Mouse (Mus musculus): Measurements from ENCODE around the gene Nudt22. TPM values are rescaled to one million over a fixed set of nuclear protein-coding genes. Genes with fewer than 3 reads are reported as not detected.

Nudt22 gene
- polyA plus RNA-seq, 1 experiment from 2014 or later = 11.6 TPM

GRCm38 (mm10) chr19:7017541-7018457 lies 21.9 kb upstream of the Nudt22 start:
- H3K4me2 ChIP-seq (ENCODE audit: low read depth, low read length) = peak overlapping the region; percentile 80
- ATAC-seq (peak; percentile 85), DNase-seq (peak; percentile 81)
- no peaks in the 10 kb centered on the region for H3K27me3 ChIP-seq (ENCODE audit: insufficient read depth, low read length)
- 22% methylated on average over 12 of the region's 12 CpGs for WGBS (ENCODE audit: insufficient replicate concordance)
- peaks cover 18% of the 10 kb centered on the region for H3K4me1 ChIP-seq (ENCODE audit: insufficient read depth)
- TF ChIP-seq EP300 (IDR thresholded peaks at IDR 0.05; ENCODE audit: low read depth) (peak; percentile 89), CTCF (IDR thresholded peaks at IDR 0.05; ENCODE audit: low read depth) (no peak)
- H3K36me3 ChIP-seq (replicated peaks; ENCODE audit: insufficient read depth, low read length) = peaks cover 54% of the 10 kb centered on the region
- H3K27ac ChIP-seq (ENCODE audit: low read depth) = peak overlapping the region; percentile 97
- peak overlapping the region; percentile 54 for H3K4me3 ChIP-seq (ENCODE audit: low read depth, low read length)
- peak overlapping the region; percentile 73 for H3K9ac ChIP-seq (replicated peaks)
- no peaks in the 10 kb centered on the region for H3K9me3 ChIP-seq (ENCODE audit: low read length)

- H3K36me3 ChIP-seq (replicated peaks; ENCODE audit: insufficient read depth, low read length) = peaks cover 33% of the 10 kb centered on the region
- TF ChIP-seq CTCF (IDR thresholded peaks at IDR 0.05; ENCODE audit: low read depth) (no peak), EP300 (IDR thresholded peaks at IDR 0.05; ENCODE audit: low read depth) (no peak)
Observed at GRCm38 (mm10) chr19:7014481-7015135, 18.7 kb upstream of the Nudt22 start.

GRCm38 (mm10) chr19:7013984-7014383 lies 18.1 kb upstream of the Nudt22 start:
- no peaks in the 10 kb centered on the region for H3K27me3 ChIP-seq (ENCODE audit: insufficient read depth, low read length)
- H3K4me1 ChIP-seq (ENCODE audit: insufficient read depth) = peaks cover 6% of the 10 kb centered on the region
- TF ChIP-seq EP300 (IDR thresholded peaks at IDR 0.05; ENCODE audit: low read depth) (no peak), CTCF (IDR thresholded peaks at IDR 0.05; ENCODE audit: low read depth) (no peak)
- H3K9ac ChIP-seq (replicated peaks) = no peak overlapping the region
- no peak overlapping the region for H3K4me3 ChIP-seq (ENCODE audit: low read depth, low read length)
- no peaks in the 10 kb centered on the region for H3K9me3 ChIP-seq (ENCODE audit: low read length)
- no peak for DNase-seq
- H3K36me3 ChIP-seq (replicated peaks; ENCODE audit: insufficient read depth, low read length) = peaks cover 33% of the 10 kb centered on the region
- 92% methylated on average over 8 of the region's 9 CpGs for WGBS (ENCODE audit: insufficient replicate concordance)
- H3K4me2 ChIP-seq (ENCODE audit: low read depth, low read length) = no peak overlapping the region
- no peak overlapping the region for H3K27ac ChIP-seq (ENCODE audit: low read depth)
- ATAC-seq = no peak

More at GRCm38 (mm10) chr19:7014481-7015135, 18.7 kb upstream of the Nudt22 start:
- Histone ChIP-seq H3K9ac (replicated peaks) (no peak overlapping the region), H3K4me2 (ENCODE audit: low read depth, low read length) (no peak overlapping the region), H3K9me3 (ENCODE audit: low read length) (no peaks in the 10 kb centered on the region), H3K4me1 (ENCODE audit: insufficient read depth) (peaks cover 12% of the 10 kb centered on the region), H3K27me3 (ENCODE audit: insufficient read depth, low read length) (no peaks in the 10 kb centered on the region), H3K4me3 (ENCODE audit: low read depth, low read length) (no peak overlapping the region), H3K27ac (ENCODE audit: low read depth) (no peak overlapping the region)
- no peak for DNase-seq
- 90% methylated on average over 20 of the region's 20 CpGs for WGBS (ENCODE audit: insufficient replicate concordance)
- ATAC-seq = no peak

DNA sequence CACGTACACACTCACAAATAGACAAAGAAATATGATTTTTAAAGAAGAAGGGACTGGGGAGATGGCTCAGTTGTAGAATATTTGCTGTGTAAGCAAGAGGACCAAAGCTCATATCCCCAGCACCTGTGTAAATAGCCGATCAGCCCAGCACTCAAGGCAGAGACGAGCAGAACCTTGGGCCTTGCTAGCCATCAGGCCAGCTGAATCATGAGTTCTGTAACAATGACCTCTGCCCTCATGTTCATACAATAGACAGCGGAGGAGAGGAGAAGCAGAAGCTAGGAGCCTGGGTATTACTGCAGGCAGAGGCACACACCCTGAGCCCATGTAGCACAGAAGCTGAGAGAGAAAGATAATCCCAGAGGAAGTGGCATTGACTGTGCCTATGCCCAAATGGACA lies 16.5 kb upstream of the Nudt22 start:
- Histone ChIP-seq H3K27ac (ENCODE audit: low read depth) (no peak overlapping the region), H3K4me3 (ENCODE audit: low read depth, low read length) (no peak overlapping the region), H3K27me3 (ENCODE audit: insufficient read depth, low read length) (no peaks in the 10 kb centered on the region), H3K4me1 (ENCODE audit: insufficient read depth) (peaks cover 4% of the 10 kb centered on the region), H3K4me2 (ENCODE audit: low read depth, low read length) (no peak overlapping the region), H3K9ac (replicated peaks) (no peak overlapping the region), H3K36me3 (replicated peaks; ENCODE audit: insufficient read depth, low read length) (peaks cover 36% of the 10 kb centered on the region), H3K9me3 (ENCODE audit: low read length) (no peaks in the 10 kb centered on the region)
- no peak for TF ChIP-seq CTCF (IDR thresholded peaks at IDR 0.05; ENCODE audit: low read depth)
- TF ChIP-seq EP300 (IDR thresholded peaks at IDR 0.05; ENCODE audit: low read depth) = no peak
- ATAC-seq (no peak; the same call in 1 of the 2 replicates), DNase-seq (no peak)
- 61% methylated on average over 4 of the region's 4 CpGs for WGBS (ENCODE audit: insufficient replicate concordance)

- no peak for DNase-seq
- Histone ChIP-seq H3K4me1 (ENCODE audit: insufficient read depth) (no peaks in the 10 kb centered on the region), H3K4me3 (ENCODE audit: low read depth, low read length) (no peak overlapping the region), H3K4me2 (ENCODE audit: low read depth, low read length) (no peak overlapping the region), H3K27me3 (ENCODE audit: insufficient read depth, low read length) (no peaks in the 10 kb centered on the region), H3K36me3 (replicated peaks; ENCODE audit: insufficient read depth, low read length) (peaks cover 23% of the 10 kb centered on the region), H3K9ac (replicated peaks) (no peak overlapping the region), H3K27ac (ENCODE audit: low read depth) (no peak overlapping the region), H3K9me3 (ENCODE audit: low read length) (no peaks in the 10 kb centered on the region)
- WGBS (ENCODE audit: insufficient replicate concordance) = 81% methylated on average over 9 of the region's 9 CpGs
- TF ChIP-seq EP300 (IDR thresholded peaks at IDR 0.05; ENCODE audit: low read depth) (no peak), CTCF (IDR thresholded peaks at IDR 0.05; ENCODE audit: low read depth) (no peak)
- no peak for ATAC-seq
Observed at GRCm38 (mm10) chr19:7006892-7007593, 11.1 kb upstream of the Nudt22 start.
